Mouse (Mus musculus): ENCODE results near the gene Mycbpap. TPM values are rescaled to one million over a fixed set of nuclear protein-coding genes. Genes with fewer than 3 reads are reported as not detected.

The Mycbpap gene
- polyA plus RNA-seq, 1 experiment from 2014 or later = 0.94 TPM

- Histone ChIP-seq H3K36me3 (ENCODE audit: control insufficient read depth, insufficient read depth) (no peaks in the 10 kb centered on the region), H3K9ac (ENCODE audit: low read depth, low read length) (no peak overlapping the region), H3K9me3 (ENCODE audit: control insufficient read depth) (no peaks in the 10 kb centered on the region), H3K4me3 (ENCODE audit: low read depth, low read length) (no peak overlapping the region), H3K27ac (ENCODE audit: low read depth, low read length) (no peak overlapping the region), H3K4me2 (replicated peaks; ENCODE audit: low read depth) (no peak overlapping the region), H3K4me1 (replicated peaks; ENCODE audit: control insufficient read depth, insufficient read depth, low read length) (peaks cover under 1% of the 10 kb centered on the region; the same call in 1 of the 2 replicates), H3K27me3 (replicated peaks; ENCODE audit: control insufficient read depth, insufficient read depth, low read length) (peaks cover 28% of the 10 kb centered on the region)
- no peak for ATAC-seq
- TF ChIP-seq CTCF (IDR thresholded peaks at IDR 0.05; ENCODE audit: low read depth) = no peak
- WGBS = 38% methylated on average over 9 of the region's 9 CpGs
Measured at GRCm38 (mm10) chr11:94469136-94470064, 52.1 kb downstream of the Mycbpap start.

DNA sequence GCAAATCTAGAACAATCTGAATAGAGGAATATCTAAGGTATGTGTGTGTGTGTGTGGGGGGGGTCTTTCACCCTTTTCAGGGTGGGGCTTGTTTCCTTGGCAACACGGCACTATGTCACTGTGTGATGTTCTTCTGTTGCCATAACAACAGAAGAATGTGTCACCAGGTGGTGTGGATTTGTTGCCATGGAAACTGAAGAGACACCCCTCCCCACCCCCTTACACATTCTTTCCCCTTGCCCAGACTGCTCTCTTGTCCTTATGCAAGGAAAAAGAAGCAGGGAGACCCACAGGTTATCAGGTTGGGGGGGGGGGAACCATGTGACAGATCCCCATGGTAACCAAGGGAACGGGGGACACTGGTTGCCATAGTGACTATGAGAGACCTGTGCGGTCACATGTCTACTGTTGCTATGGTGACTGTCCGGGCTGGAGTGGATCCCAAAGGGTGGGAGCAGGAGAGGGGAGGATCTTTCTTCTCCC, 52.9 kb downstream of the Mycbpap start:
- H3K4me1 ChIP-seq (replicated peaks; ENCODE audit: control insufficient read depth, insufficient read depth, low read length) = no peaks in the 10 kb centered on the region
- H3K4me3 ChIP-seq (ENCODE audit: low read depth, low read length) = no peak overlapping the region
- H3K4me2 ChIP-seq (replicated peaks; ENCODE audit: low read depth) = no peak overlapping the region
- H3K27me3 ChIP-seq (replicated peaks; ENCODE audit: control insufficient read depth, insufficient read depth, low read length) = peaks cover 22% of the 10 kb centered on the region
- no peaks in the 10 kb centered on the region for H3K36me3 ChIP-seq (ENCODE audit: control insufficient read depth, insufficient read depth)
- WGBS = 44% methylated on average over 4 of the region's 4 CpGs
- no peak for TF ChIP-seq CTCF (IDR thresholded peaks at IDR 0.05; ENCODE audit: low read depth)
- no peak overlapping the region for H3K27ac ChIP-seq (ENCODE audit: low read depth, low read length)
- H3K9ac ChIP-seq (ENCODE audit: low read depth, low read length) = no peak overlapping the region
- 0 out of 2 replicates have a peak, but pooled peaks have one; percentile 22 for ATAC-seq
- H3K9me3 ChIP-seq (ENCODE audit: control insufficient read depth) = no peaks in the 10 kb centered on the region

DNA sequence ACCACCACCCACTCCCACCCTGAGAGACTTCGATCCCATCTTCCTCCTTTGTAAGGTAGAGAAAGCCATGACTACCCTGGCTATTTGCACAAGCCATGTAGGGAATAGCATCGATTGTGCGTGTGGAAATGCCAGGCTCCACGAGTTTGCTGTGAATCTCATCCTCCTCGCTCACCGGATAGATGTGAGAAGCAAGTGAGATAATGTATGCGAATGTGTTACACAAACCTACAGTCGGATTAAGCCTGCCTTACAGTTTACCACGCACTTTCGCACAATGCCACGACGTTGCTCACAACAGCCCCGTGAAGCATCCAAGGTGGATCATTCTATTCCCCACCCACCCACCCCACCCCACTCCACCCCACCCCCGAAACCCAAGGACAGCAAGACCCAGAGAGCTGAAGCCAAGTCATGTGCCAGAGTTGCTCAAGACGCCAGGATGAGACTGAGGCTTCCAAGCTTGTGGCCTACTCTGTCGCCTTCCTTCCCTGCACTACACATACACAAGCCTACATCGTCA, 55.1 kb downstream of the Mycbpap start:
- Histone ChIP-seq H3K36me3 (ENCODE audit: control insufficient read depth, insufficient read depth) (no peaks in the 10 kb centered on the region), H3K4me3 (ENCODE audit: low read depth, low read length) (no peak overlapping the region), H3K27ac (ENCODE audit: low read depth, low read length) (no peak overlapping the region), H3K27me3 (replicated peaks; ENCODE audit: control insufficient read depth, insufficient read depth, low read length) (peaks cover 1% of the 10 kb centered on the region; the same call in 1 of the 2 replicates), H3K4me2 (replicated peaks; ENCODE audit: low read depth) (no peak overlapping the region), H3K4me1 (replicated peaks; ENCODE audit: control insufficient read depth, insufficient read depth, low read length) (no peaks in the 10 kb centered on the region), H3K9me3 (ENCODE audit: control insufficient read depth) (no peaks in the 10 kb centered on the region), H3K9ac (ENCODE audit: low read depth, low read length) (no peak overlapping the region)
- WGBS = 86% methylated on average over 17 of the region's 17 CpGs
- no peak for ATAC-seq
- TF ChIP-seq CTCF (IDR thresholded peaks at IDR 0.05; ENCODE audit: low read depth) = no peak

- H3K27me3 ChIP-seq (replicated peaks; ENCODE audit: control insufficient read depth, insufficient read depth, low read length) = no peaks in the 10 kb centered on the region
- no peak overlapping the region for H3K27ac ChIP-seq (ENCODE audit: low read depth, low read length)
- ATAC-seq = no peak
- WGBS = 23% methylated on average over 2 of the region's 2 CpGs
- H3K4me1 ChIP-seq (replicated peaks; ENCODE audit: control insufficient read depth, insufficient read depth, low read length) = no peaks in the 10 kb centered on the region
- no peak overlapping the region for H3K4me2 ChIP-seq (replicated peaks; ENCODE audit: low read depth)
- TF ChIP-seq CTCF (IDR thresholded peaks at IDR 0.05; ENCODE audit: low read depth) = no peak
- no peak overlapping the region for H3K4me3 ChIP-seq (ENCODE audit: low read depth, low read length)
- no peaks in the 10 kb centered on the region for H3K36me3 ChIP-seq (ENCODE audit: control insufficient read depth, insufficient read depth)
- no peaks in the 10 kb centered on the region for H3K9me3 ChIP-seq (ENCODE audit: control insufficient read depth)
- H3K9ac ChIP-seq (ENCODE audit: low read depth, low read length) = no peak overlapping the region
Measured at GRCm38 (mm10) chr11:94464170-94464569, 57.4 kb downstream of the Mycbpap start.

- no peak for ATAC-seq
- H3K9me3 ChIP-seq (ENCODE audit: control insufficient read depth) = no peaks in the 10 kb centered on the region
- no peak overlapping the region for H3K4me3 ChIP-seq (ENCODE audit: low read depth, low read length)
- no peak for TF ChIP-seq CTCF (IDR thresholded peaks at IDR 0.05; ENCODE audit: low read depth)
- no peaks in the 10 kb centered on the region for H3K36me3 ChIP-seq (ENCODE audit: control insufficient read depth, insufficient read depth)
- no peaks in the 10 kb centered on the region for H3K4me1 ChIP-seq (replicated peaks; ENCODE audit: control insufficient read depth, insufficient read depth, low read length)
- no peak overlapping the region for H3K4me2 ChIP-seq (replicated peaks; ENCODE audit: low read depth)
- WGBS = 91% methylated on average over 11 of the region's 11 CpGs
- H3K27me3 ChIP-seq (replicated peaks; ENCODE audit: control insufficient read depth, insufficient read depth, low read length) = no peaks in the 10 kb centered on the region
- no peak overlapping the region for H3K9ac ChIP-seq (ENCODE audit: low read depth, low read length)
- no peak overlapping the region for H3K27ac ChIP-seq (ENCODE audit: low read depth, low read length)
Measured at GRCm38 (mm10) chr11:94461856-94462255, 59.7 kb downstream of the Mycbpap start.

DNA sequence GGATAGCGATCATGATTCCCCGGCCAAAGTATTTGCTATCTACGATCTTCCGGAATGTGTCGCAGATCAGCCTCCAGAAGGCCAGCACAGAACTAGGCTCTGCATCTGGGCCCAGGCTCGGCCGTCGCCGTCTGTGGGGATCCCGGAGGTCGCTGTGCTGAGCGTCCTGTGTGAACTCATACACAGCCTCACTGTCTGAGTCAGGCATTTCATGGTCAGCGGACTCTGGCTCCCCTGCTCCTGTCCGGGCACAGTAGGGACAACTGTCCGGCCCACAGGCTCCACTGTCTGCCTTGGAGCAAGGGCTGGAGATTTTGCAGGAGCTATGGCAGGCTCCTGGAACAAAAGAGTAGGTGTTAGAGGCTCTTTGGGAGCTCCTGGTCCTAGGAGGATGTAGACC, 64.5 kb downstream of the Mycbpap start:
- no peak overlapping the region for H3K4me2 ChIP-seq (replicated peaks; ENCODE audit: low read depth)
- no peak overlapping the region for H3K4me3 ChIP-seq (ENCODE audit: low read depth, low read length)
- no peaks in the 10 kb centered on the region for H3K4me1 ChIP-seq (replicated peaks; ENCODE audit: control insufficient read depth, insufficient read depth, low read length)
- 85% methylated on average over 15 of the region's 15 CpGs for WGBS
- H3K27me3 ChIP-seq (replicated peaks; ENCODE audit: control insufficient read depth, insufficient read depth, low read length) = no peaks in the 10 kb centered on the region
- H3K9ac ChIP-seq (ENCODE audit: low read depth, low read length) = no peak overlapping the region
- TF ChIP-seq CTCF (IDR thresholded peaks at IDR 0.05; ENCODE audit: low read depth) = no peak
- no peaks in the 10 kb centered on the region for H3K9me3 ChIP-seq (ENCODE audit: control insufficient read depth)
- H3K27ac ChIP-seq (ENCODE audit: low read depth, low read length) = no peak overlapping the region
- ATAC-seq = no peak
- no peaks in the 10 kb centered on the region for H3K36me3 ChIP-seq (ENCODE audit: control insufficient read depth, insufficient read depth)

Data from intestine, postnatal 0 days (tissue).